Mouse (Mus musculus) hindbrain, embryonic 11.5 days (tissue): ENCODE results near the gene 4833420G17Rik. TPM values are rescaled to one million over a fixed set of nuclear protein-coding genes. Genes with fewer than 3 reads are reported as not detected.

Source experiments
- ATAC-seq: fragments of 200-750 bp; cut with Nextera tagmentation; 2 replicates; pipeline ENCODE4 v1.8.0; 2017; ENCODE audit warnings: mild to moderate bottlenecking, moderate TSS enrichment, moderate library complexity; ENCODE audit not compliant: low FRiP score
- DNase-seq: peaks from one replicate; pipeline ENCODE4 v3.0.0-alpha.2; 2015; ENCODE audit warnings: low spot score
- H3K27ac ChIP-seq: fragments of 300-500 bp; sonication (generic); 2 replicates; pipeline ENCODE4 v1.5.1; 2014; ENCODE audit warnings: mild to moderate bottlenecking, low read depth, low read length
- H3K27me3 ChIP-seq: fragments of 300-500 bp; sonication (generic); 2 replicates; pipeline ENCODE4 v1.6.1; 2014; ENCODE audit warnings: mild to moderate bottlenecking, low read length, moderate library complexity, mixed read lengths; ENCODE audit not compliant: control insufficient read depth, insufficient read depth
- H3K36me3 ChIP-seq: fragments of 300-500 bp; sonication (generic); 2 replicates; pipeline ENCODE4 v1.6.1; 2014; ENCODE audit warnings: mild to moderate bottlenecking, low read length, moderate library complexity, mixed read lengths; ENCODE audit not compliant: control insufficient read depth, insufficient read depth
- H3K4me1 ChIP-seq: fragments of 300-500 bp; sonication (generic); replicated peaks from 2 replicates; pipeline ENCODE4 v1.6.1; 2014; ENCODE audit warnings: low read length, mixed read lengths; ENCODE audit not compliant: control insufficient read depth, insufficient read depth
- H3K4me2 ChIP-seq: fragments of 300-500 bp; sonication (generic); replicated peaks from 2 replicates; pipeline ENCODE4 v1.6.1; 2014; ENCODE audit warnings: mild to moderate bottlenecking, low read depth, low read length
- H3K4me3 ChIP-seq: fragments of 300-500 bp; sonication (generic); 2 replicates; pipeline ENCODE4 v1.5.1; 2014; ENCODE audit warnings: low read depth, low read length
- H3K9ac ChIP-seq: fragments of 300-500 bp; sonication (generic); 2 replicates; pipeline ENCODE4 v1.6.1; 2014; ENCODE audit warnings: low read depth, low read length
- H3K9me3 ChIP-seq: fragments of 300-500 bp; sonication (generic); 2 replicates; pipeline ENCODE4 v1.6.1; 2016; ENCODE audit warnings: low read length; ENCODE audit not compliant: control insufficient read depth
- WGBS: fragments of 180-500 bp; shearing (Covaris S2); extraction: QIAGEN DNeasy Blood & Tissue Kit; methylation state at CpG from one replicate; pipeline ENCODE4 v1.1.7; 2014; 5-methylcytosine and 5-hydroxymethylcytosine counted together
- polyA plus RNA-seq: library from polyadenylated mRNA; unstranded; fragments of >200 nt; fragmentation: Nextera tagmentation; extraction: Ambion mirVana; gene quantifications from 2 replicates; pipeline ENCODE4 v1.2.1, GENCODE M21; 2014

The 4833420G17Rik gene
- polyA plus RNA-seq: 93.3 and 105 TPM in 2 replicates

DNA sequence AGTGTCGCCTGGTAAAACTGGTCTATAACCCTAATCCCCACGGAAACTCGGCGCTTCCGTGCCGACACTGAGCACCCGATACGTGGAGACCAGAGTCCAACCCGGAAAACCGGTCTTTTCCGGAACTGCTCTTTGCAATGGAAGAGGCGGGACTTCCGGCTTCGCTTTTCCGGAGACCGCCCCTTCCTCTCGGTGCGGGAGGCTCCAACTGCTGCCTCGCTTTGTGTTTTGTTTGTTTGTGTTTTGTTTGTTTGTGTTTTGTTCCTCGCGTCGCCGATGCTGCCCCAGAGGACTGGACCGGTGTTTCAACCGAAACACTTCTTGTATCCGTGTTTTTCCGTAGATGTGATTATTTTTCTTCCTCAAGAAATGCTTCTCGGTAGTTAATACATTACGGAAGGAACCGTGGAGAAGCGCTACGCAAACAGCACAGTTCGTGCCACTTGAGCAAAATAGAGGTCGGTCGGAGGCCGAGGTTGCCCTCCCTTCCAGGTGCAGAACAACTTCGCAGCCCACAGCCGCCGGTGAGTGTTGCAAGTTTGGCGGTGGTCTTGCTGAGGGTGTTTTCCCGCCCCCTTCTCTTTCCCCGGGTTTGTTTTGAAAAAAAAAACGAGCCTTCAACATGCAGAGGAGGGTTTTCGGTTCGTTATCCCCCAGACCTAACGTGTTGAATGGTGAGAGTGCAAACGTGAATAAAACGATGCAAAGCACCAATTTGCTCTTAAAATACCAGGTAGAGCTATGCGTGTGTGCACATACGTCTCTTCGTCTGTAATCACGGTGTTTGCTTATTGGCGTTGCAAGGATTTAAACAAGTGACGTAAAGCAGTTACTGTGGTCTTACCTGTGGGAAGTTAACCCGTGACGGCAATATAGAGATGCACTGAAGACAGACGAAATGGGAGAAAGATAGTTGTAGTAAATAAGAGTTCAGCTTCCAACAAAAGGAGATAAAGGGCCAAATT is at the start of gene 4833420G17Rik:
Gene 4833420G17Rik, plus strand, starts transcription at position 173 of the 965 bp plus-strand sequence.
- DNase-seq (peak; percentile 94), ATAC-seq (peak; percentile 97)
- Histone ChIP-seq H3K9ac (peak within 1 kb of the TSS; percentile 67), H3K4me1 (no peaks in the 10 kb centered on the region; the same call in 1 of the 2 replicates), H3K27ac (peak within 1 kb of the TSS; percentile 65), H3K4me2 (peak within 1 kb of the TSS; percentile 45), H3K36me3 (no peaks in the 10 kb centered on the region), H3K9me3 (no peaks in the 10 kb centered on the region), H3K27me3 (no peaks in the 10 kb centered on the region), H3K4me3 (peak within 1 kb of the TSS; percentile 62)
- WGBS: 7% methylated on average over 57 of the region's 57 CpGs

DNA sequence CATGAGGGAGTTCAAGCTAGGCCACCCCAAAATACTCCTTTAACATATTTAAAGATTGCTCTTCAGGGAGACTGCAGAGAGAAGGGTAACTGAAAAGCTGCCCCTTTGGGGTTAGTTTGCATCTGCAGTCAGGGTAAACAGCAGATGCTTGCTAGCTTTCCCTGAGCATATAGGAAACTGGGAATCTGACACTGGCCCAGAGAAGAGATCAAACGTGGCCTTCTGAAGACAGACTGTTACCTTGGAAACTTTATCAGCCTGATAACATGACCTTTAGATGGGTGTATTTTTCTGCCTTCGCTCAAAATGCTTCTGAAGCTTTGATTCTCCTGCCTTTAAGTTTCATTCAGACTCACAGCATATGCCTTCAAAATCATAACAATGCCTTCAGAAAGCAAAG is 49.5 kb upstream of the 4833420G17Rik start:
- no peak overlapping the region for H3K9ac ChIP-seq
- H3K9me3 ChIP-seq: no peaks in the 10 kb centered on the region
- H3K4me3 ChIP-seq: no peak overlapping the region
- H3K4me1 ChIP-seq: no peaks in the 10 kb centered on the region
- no peaks in the 10 kb centered on the region for H3K27me3 ChIP-seq
- H3K4me2 ChIP-seq: no peak overlapping the region
- ATAC-seq (no peak), DNase-seq (no peak)
- no peaks in the 10 kb centered on the region for H3K36me3 ChIP-seq
- 18% methylated on average over 2 of the region's 2 CpGs for WGBS
- no peak overlapping the region for H3K27ac ChIP-seq

DNA sequence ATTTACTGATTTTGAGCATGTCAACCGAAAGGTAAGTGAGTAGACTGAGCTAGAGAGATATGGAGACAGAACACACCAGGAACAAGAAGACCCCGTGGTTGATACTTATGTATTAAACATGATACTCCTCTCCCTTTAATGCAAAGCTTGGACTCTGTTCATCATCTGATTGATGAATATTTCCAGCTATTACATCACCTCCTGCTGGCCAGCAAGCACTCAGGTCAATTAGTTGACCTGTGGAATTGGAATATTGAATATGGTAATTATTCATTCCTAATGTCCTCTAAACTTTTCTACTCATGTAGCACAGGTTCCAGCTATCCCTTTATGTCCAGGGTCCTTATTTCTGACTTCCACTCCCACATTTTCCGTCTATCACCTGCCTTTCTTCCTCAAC is 44.1 kb upstream of the 4833420G17Rik start:
- Histone ChIP-seq H3K9ac (no peak overlapping the region), H3K36me3 (no peaks in the 10 kb centered on the region), H3K4me3 (no peak overlapping the region), H3K27ac (no peak overlapping the region), H3K4me1 (no peaks in the 10 kb centered on the region), H3K9me3 (no peaks in the 10 kb centered on the region), H3K27me3 (no peaks in the 10 kb centered on the region), H3K4me2 (no peak overlapping the region)
- ATAC-seq (no peak), DNase-seq (no peak)
- 90% methylated on average over 3 of the region's 3 CpGs for WGBS

GRCm38 (mm10) chr13:119430164-119430563 is 32.4 kb upstream of the 4833420G17Rik start:
- H3K36me3 ChIP-seq: no peaks in the 10 kb centered on the region
- no peak for ATAC-seq
- H3K4me2 ChIP-seq: peak overlapping the region; percentile 63
- peak; percentile 46 for DNase-seq
- peak overlapping the region; percentile 100 for H3K9ac ChIP-seq
- 24% methylated on average over 8 of the region's 8 CpGs for WGBS
- no peaks in the 10 kb centered on the region for H3K4me1 ChIP-seq
- no peaks in the 10 kb centered on the region for H3K27me3 ChIP-seq
- H3K4me3 ChIP-seq: peak overlapping the region; percentile 95
- H3K9me3 ChIP-seq: no peaks in the 10 kb centered on the region
- H3K27ac ChIP-seq: no peak overlapping the region

DNA sequence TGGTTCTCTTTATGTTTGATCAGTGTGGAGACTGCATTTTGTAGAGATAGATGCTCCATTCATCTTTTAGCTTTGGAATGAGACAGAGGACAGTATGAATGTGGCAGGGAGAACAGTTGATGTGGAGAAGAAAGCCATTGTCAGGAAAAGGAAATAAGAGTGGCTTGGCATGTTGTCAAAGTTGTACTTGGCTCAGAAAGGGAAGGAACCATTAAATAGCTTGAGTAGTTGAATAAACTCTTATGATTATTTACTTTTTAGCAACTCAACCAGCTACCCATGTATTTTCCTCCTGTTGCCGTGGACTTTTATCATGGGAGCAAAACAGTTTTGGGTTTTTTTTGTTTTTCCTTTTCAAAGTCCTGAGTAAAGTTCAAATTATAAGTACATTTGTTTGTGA is 30.5 kb upstream of the 4833420G17Rik start:
- WGBS: 89% methylated on average over 1 of the region's 1 CpGs
- H3K4me1 ChIP-seq: no peaks in the 10 kb centered on the region
- H3K9me3 ChIP-seq: no peaks in the 10 kb centered on the region
- H3K4me2 ChIP-seq: no peak overlapping the region
- DNase-seq: no peak
- no peak for ATAC-seq
- no peaks in the 10 kb centered on the region for H3K27me3 ChIP-seq
- H3K4me3 ChIP-seq: no peak overlapping the region
- no peaks in the 10 kb centered on the region for H3K36me3 ChIP-seq
- H3K9ac ChIP-seq: no peak overlapping the region
- no peak overlapping the region for H3K27ac ChIP-seq

- peaks cover 3% of the 10 kb centered on the region; the same call in 1 of the 2 replicates for H3K36me3 ChIP-seq
- 88% methylated on average over 7 of the region's 7 CpGs for WGBS
- H3K4me2 ChIP-seq: no peak overlapping the region
- no peaks in the 10 kb centered on the region for H3K4me1 ChIP-seq
- ATAC-seq (no peak), DNase-seq (no peak)
- H3K9me3 ChIP-seq: no peaks in the 10 kb centered on the region
- no peak overlapping the region for H3K4me3 ChIP-seq
- H3K27me3 ChIP-seq: no peaks in the 10 kb centered on the region
- H3K27ac ChIP-seq: no peak overlapping the region
- H3K9ac ChIP-seq: no peak overlapping the region
Measured at GRCm38 (mm10) chr13:119434359-119434758, 28.2 kb upstream of the 4833420G17Rik start.

DNA sequence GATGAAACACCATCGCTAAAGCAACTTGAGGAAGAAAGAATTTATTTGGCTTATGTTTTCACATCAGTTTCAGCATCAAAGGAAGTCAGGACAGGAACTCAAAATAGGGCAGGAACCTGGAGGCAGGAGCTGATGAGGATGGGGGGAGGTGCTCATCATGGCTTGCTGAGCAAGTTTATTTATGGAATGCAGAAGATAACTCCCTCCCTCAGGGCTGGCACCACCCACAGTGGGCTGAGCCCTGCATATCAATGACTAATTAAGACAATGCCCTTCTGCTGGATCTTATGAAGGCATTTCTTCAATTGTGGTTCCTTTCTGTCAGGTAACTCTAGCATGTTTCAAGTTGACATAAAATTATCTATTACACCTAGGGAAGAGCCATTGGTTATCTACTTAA is 20.3 kb upstream of the 4833420G17Rik start:
- Histone ChIP-seq H3K27ac (no peak overlapping the region), H3K9ac (no peak overlapping the region), H3K36me3 (peaks cover 12% of the 10 kb centered on the region), H3K4me1 (no peaks in the 10 kb centered on the region), H3K27me3 (no peaks in the 10 kb centered on the region), H3K9me3 (no peaks in the 10 kb centered on the region), H3K4me2 (no peak overlapping the region), H3K4me3 (no peak overlapping the region)
- WGBS: 91% methylated on average over 1 of the region's 1 CpGs
- ATAC-seq (no peak), DNase-seq (no peak)

- 95% methylated on average over 4 of the region's 4 CpGs for WGBS
- H3K27me3 ChIP-seq: no peaks in the 10 kb centered on the region
- no peaks in the 10 kb centered on the region for H3K9me3 ChIP-seq
- no peak for ATAC-seq
- H3K4me3 ChIP-seq: no peak overlapping the region
- DNase-seq: no peak
- no peak overlapping the region for H3K27ac ChIP-seq
- no peaks in the 10 kb centered on the region for H3K4me1 ChIP-seq
- H3K9ac ChIP-seq: no peak overlapping the region
- H3K36me3 ChIP-seq: peaks cover 13% of the 10 kb centered on the region
- H3K4me2 ChIP-seq: no peak overlapping the region
Measured at GRCm38 (mm10) chr13:119453563-119453962, 9.0 kb upstream of the 4833420G17Rik start.

- Histone ChIP-seq H3K27me3 (no peaks in the 10 kb centered on the region), H3K9me3 (no peaks in the 10 kb centered on the region), H3K9ac (no peak overlapping the region), H3K4me3 (no peak overlapping the region), H3K4me1 (no peaks in the 10 kb centered on the region), H3K4me2 (no peak overlapping the region), H3K36me3 (peaks cover 13% of the 10 kb centered on the region), H3K27ac (no peak overlapping the region)
- ATAC-seq (no peak), DNase-seq (no peak)
Measured at GRCm38 (mm10) chr13:119455082-119455481, 7.5 kb upstream of the 4833420G17Rik start.
